Mouse (Mus musculus) left cerebral cortex, postnatal 25 days (tissue): ENCODE results near the gene Orc3. TPM values are rescaled to one million over a fixed set of nuclear protein-coding genes. Genes with fewer than 3 reads are reported as not detected.

Source experiments
- DNase-seq, 2 experiments: peaks; one replicate each; pipeline ENCODE4 v3.0.0; 2022; ENCODE audit warnings: low spot score in 2 of 2, mixed read lengths in 1 of 2
- intact Hi-C: fragments of 180-260 bp; cut with DNase I; formaldehyde crosslinking; loops from one replicate; pipeline ENCODE4 v1.15.1; 2025
- total RNA-seq, 2 experiments: library from RNA; stranded (reverse); gene quantifications; 2 replicates each; pipeline ENCODE4 v1.2.3; 2021

The Orc3 gene
- total RNA-seq, result 10 to 100 TPM; 38.5 TPM

GRCm38 (mm10) chr4:34614630-34615094 is at the start of gene Orc3, which contains the start of gene Rars2:
Gene Orc3 (minus strand): TSS chr4:34614944.
Gene Rars2 (plus strand): TSS chr4:34614957.
- intact Hi-C loops, result loop anchor here (1.0 to 2.0 kb wide), 2 partner anchors 64 to 73 kb away; partner anchors contain the start of genes Akirin2 and Slc35a1
- peak; percentile 93 to 95 for DNase-seq

GRCm38 (mm10) chr4:34661927-34662326 is 47.2 kb upstream of the Orc3 start:
- DNase-seq, result peak in 1 of 2 experiments; percentile 55
- intact Hi-C loops, result no loop called here

GRCm38 (mm10) chr4:34661514-34661913 is 46.8 kb upstream of the Orc3 start:
- intact Hi-C loops, result no loop called here
- DNase-seq, result no peak

GRCm38 (mm10) chr4:34659012-34659411 is 44.3 kb upstream of the Orc3 start:
- intact Hi-C loops, result no loop called here
- no peak for DNase-seq

GRCm38 (mm10) chr4:34656101-34656500 is 41.4 kb upstream of the Orc3 start:
- intact Hi-C loops, result no loop called here
- no peak for DNase-seq

- intact Hi-C loops, result no loop called here
- no peak for DNase-seq
These were observed 38.4 kb upstream of the Orc3 start for GRCm38 (mm10) chr4:34653179-34653578.

- intact Hi-C loops, result no loop called here
- no peak for DNase-seq
These were observed 30.0 kb upstream of the Orc3 start for GRCm38 (mm10) chr4:34644779-34645178.

GRCm38 (mm10) chr4:34640731-34641130 is 26.0 kb upstream of the Orc3 start:
- intact Hi-C loops, result no loop called here
- DNase-seq, result no peak

GRCm38 (mm10) chr4:34639745-34640364 is 25.1 kb upstream of the Orc3 start:
- intact Hi-C loops, result no loop called here
- no peak for DNase-seq

- intact Hi-C loops, result no loop called here
- no peak for DNase-seq
These were observed 23.1 kb upstream of the Orc3 start for GRCm38 (mm10) chr4:34637851-34638250.

GRCm38 (mm10) chr4:34637386-34637785 is 22.6 kb upstream of the Orc3 start:
- DNase-seq, result no peak
- intact Hi-C loops, result no loop called here

GRCm38 (mm10) chr4:34636036-34636435 is 21.3 kb upstream of the Orc3 start:
- no peak for DNase-seq
- intact Hi-C loops, result no loop called here

- DNase-seq, result no peak
- intact Hi-C loops, result no loop called here
These were observed 19.4 kb upstream of the Orc3 start for GRCm38 (mm10) chr4:34634129-34634528.

GRCm38 (mm10) chr4:34629956-34630355 is 15.2 kb upstream of the Orc3 start:
- no peak for DNase-seq
- intact Hi-C loops, result no loop called here

- intact Hi-C loops, result no loop called here
- DNase-seq, result no peak
These were observed 11.7 kb upstream of the Orc3 start for GRCm38 (mm10) chr4:34626401-34626800.

GRCm38 (mm10) chr4:34625556-34625955 is 10.8 kb upstream of the Orc3 start:
- intact Hi-C loops, result no loop called here
- no peak for DNase-seq

GRCm38 (mm10) chr4:34616146-34616545 is 1.4 kb upstream of the Orc3 start:
- DNase-seq, result no peak
- intact Hi-C loops, result no loop called here

GRCm38 (mm10) chr4:34615303-34615702 is 559 bp upstream of the Orc3 start:
- peak; percentile 27 to 33 for DNase-seq
- intact Hi-C loops, result loop anchor here (1.0 to 2.0 kb wide), 2 partner anchors 65 to 72 kb away; partner anchors contain the start of genes Akirin2 and Slc35a1

GRCm38 (mm10) chr4:34613571-34614145 is 1.1 kb downstream of the Orc3 start:
- DNase-seq, result no peak
- intact Hi-C loops, result loop anchor here (2.0 kb wide), 1 partner anchor 63 kb away; the partner anchor contains the start of gene Akirin2

- no peak for DNase-seq
- intact Hi-C loops, result no loop called here
These were observed 8.1 kb downstream of the Orc3 start for GRCm38 (mm10) chr4:34606658-34607057.

- intact Hi-C loops, result no loop called here
- no peak for DNase-seq
These were observed 11.6 kb downstream of the Orc3 start for GRCm38 (mm10) chr4:34603123-34603522.
